Mouse (Mus musculus) left cerebral cortex, adult 11 months (tissue): ENCODE data around the gene Gtf2a2.
"Not testable (repeated sequence)": the region's sequence is repeated elsewhere in the genome, so short reads cannot be mapped to it uniquely, and the experiment has no call there.

Experiments
- DNase-seq: peaks from one replicate; pipeline ENCODE4 v3.0.0; 2022; ENCODE audit warnings: low spot score

Gene Gtf2a2

DNA sequence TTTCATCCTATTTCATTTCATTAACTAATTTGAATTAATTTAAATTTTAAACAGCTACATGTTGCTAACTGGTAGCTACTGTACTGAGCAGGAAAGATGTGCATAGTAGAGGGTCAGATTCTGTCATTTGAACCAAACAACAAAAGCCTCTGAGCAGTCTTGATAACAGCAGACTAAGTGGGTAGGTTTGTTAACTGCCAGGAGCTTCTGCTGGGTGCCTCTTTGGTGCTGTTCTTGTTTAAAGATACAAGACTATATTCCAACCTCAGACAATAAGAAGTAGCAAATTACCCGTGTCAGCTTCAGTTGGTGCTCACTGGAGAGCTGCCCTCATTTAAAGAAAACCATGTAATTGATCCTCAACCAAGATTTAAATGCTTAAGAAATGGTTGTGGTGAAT, 9.3 kb downstream of the Gtf2a2 start:
- DNase-seq, result no peak

DNA sequence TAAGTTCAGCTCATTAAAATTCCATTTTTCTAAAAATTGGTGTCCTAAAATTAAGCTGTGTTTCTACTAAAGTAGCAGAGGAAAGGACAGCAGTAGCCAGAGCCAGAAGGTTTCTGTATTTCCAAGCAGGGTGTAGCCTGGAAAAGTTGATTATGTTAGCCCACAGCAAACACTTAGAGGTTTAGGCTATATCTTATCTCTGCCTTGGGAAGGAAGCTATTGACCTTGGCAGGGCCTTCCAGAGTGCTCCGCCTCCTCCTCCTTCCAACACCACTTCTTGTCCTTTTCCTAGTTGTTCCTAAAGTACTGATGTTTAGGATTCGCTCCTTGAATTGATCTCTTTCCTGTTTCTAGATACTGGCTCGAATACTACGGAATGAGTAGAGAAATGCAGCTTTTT, 9.7 kb downstream of the Gtf2a2 start:
- DNase-seq, result no peak

DNA sequence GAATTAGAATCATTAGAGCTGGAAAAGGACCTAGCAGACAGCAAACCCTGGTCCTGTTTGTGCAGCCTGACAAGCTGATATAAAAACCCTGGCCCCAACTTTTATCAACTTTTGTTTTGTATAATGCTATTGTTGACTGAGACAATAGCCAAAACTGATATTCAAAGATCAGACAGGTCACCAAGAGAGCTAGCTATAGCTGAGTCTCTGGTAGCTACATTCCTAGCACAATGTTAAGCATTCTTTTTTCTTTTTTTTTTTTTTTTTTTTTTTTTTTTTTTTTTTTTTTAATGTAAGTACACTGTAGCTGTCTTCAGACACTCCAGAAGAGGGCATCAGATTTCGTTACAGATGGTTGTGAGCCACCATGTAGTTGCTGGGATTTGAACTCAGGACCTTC, 11.3 kb downstream of the Gtf2a2 start:
- not testable (repeated sequence) for DNase-seq

DNA sequence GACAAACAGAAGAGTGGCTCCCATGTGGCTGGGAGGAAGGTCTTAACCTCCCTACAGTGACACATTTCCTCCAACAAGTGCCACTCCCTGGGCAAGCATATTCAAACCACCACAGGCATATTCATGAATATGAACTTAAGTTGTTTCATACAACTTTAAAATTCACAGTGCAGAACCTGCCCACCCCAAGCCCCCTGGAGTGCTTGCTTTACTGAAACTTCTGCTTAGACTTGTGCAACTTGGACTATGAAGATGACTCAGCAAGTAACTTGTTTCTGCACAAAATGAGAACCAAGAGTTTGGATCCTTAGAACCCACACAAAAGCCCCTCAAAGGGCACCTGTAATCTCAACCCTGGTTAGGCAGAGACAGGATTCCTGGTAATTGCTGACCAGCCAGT, 12.3 kb downstream of the Gtf2a2 start:
- no peak for DNase-seq

GRCm38 (mm10) chr9:70025365-70026012, 13.1 kb downstream of the Gtf2a2 start:
- no peak for DNase-seq

DNA sequence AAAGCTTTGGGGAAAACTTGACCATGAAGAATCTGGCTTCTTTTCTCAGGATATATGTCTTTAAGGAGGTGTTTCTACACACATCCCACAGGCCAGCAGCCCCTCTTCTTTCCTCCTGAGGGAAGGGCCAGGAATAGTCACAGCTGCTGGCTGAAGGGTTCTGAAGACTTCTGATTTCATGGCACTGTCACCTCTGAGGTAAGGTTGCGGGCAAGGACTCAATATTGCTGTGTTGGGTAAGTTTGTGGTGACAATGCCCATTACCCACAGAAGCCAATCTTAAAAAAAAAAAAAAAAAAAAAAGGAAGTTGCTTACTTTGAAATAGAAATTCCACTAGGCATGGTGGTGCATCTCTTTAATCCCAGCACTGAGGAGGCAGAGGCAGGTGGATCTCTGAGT, 19.8 kb downstream of the Gtf2a2 start:
- no peak for DNase-seq

DNA sequence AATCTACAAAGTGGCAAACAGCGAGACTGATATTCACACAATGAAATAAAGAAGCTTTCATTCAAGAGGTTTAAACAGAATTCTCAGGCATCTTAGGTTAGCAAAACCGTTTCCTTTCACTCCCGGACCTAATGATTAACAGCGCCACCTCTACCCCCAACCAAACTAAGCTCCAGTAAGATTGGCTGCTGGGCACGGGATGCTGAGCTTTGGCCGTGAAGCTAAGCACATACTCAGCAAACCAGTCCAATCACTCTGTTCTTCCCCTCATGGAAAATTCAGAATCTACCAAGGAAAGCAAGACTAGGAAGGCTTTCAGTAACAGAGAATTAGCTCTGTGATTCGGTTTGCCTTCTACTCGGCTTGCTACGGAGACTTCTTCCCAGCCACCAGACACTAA, 20.7 kb downstream of the Gtf2a2 start:
- DNase-seq, result no peak

DNA sequence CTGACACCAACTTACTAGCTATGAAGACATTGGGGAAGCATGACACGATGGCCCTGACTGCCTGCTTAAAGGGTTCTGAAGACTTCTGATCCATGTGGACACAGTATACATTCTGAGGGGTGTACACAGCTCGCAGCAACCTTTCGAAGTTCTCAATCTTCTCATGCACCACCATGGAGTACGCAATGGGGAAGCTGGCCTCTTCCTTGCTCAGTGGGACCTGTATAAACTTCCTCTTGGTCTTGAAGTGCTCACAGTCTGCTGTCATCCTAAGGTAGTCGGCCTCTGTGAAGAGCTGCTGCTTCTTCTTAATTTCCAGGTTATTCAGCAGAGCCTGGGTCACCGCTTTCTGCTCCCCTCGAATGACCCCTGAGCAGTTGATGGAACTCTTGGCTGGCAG, 22.4 kb downstream of the Gtf2a2 start:
- DNase-seq, result no peak

GRCm38 (mm10) chr9:70036646-70037045, 24.3 kb downstream of the Gtf2a2 start:
- no peak for DNase-seq

GRCm38 (mm10) chr9:70037988-70038387, 25.6 kb downstream of the Gtf2a2 start, which contains the start of gene Gcnt3:
Gene Gcnt3, minus strand, starts transcription at chr9:70038088.
- no peak for DNase-seq

DNA sequence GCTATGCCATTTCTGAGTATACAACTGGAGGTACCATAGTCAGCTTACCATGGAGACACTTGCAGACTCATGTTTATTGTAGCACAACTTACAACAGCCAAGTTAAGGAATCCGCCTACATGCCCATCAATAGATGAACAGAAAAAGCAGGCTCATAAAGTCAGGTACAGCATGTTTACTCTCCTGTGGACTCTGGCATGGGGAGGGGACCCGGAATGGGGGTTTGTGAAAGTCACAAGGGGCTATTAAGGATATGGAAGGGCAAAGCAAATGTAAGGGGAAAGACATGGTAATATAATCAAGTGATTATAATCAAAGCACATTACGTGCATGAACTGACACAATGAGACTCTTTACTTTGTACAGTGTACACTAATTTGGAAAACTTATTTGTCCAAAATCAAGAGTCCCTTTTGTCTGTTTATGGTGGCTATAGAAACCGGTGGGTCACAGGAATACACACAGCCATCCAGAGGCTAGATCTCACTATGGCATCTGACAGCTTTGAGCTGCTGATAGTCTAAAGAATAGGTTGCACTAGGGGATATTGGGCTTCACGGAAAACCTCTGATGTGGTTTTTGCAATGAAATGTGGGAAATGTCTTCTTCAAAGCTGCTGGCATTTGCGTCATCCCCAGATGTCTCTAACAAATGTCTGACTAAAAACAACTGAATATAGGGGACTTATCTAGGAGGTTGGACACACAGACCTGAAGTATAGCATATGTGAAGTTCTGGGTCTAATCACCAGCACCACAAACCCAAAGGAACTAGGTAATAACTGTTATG, 27.4 kb downstream of the Gtf2a2 start:
- DNase-seq, result no peak

DNA sequence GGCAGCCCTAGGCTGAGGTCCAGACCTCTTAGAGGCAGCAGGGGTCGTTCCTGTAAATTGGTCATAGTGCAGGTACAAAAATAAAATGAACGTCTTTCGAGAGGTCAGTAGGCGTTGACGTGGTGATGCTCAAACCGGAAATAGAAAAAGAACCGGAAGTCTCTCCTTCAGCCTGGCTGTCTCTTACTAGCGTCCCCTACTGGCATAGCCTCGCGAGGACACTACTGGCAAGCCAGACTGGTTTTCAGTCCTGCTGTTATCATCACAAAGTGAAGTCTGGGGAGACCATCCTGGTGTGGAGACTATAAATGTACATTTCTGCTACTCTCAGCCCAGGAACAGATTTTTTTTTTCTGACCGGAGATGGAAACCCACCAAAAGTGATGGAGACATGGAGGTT, 28.2 kb downstream of the Gtf2a2 start:
- DNase-seq, result no peak

DNA sequence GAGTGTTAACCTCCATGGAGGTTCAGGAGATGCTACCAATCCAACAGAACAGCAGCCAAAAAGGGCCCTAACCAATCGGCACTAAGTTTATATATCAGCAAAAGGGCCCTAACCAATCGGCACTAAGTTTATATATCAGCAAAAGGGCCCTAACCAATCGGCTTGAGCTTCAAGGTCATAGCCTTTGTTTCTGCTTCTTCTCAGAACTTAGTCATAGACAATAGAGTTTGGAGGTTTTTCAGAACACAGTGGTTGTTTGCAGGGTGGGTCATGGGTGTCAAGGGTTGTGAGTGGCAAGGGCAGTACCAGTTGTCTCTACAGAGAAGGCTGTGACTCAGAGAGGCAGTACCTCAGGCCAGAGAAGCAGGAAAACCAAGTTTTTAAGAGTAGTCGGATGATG, 29.8 kb downstream of the Gtf2a2 start:
- no peak for DNase-seq

DNA sequence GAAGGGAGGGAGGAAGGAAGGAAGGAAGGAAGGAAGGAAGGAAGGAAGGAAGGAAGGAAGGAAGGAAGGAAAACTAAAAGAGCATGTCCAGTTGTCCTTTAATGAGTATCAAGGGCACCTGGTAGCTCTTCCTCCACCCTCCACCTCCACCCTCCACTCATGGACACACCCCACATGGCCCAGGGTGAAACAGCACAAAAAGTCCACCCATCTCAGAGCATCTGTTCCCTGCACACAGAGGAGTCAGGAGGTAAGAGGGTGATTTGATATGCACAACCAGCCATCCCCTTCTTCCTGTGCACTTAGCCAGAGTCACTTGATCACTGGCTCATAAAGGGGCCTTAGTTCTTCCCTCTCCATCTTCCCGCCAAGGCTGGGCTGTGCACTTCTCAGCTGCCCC, 30.6 kb downstream of the Gtf2a2 start:
- no peak for DNase-seq

DNA sequence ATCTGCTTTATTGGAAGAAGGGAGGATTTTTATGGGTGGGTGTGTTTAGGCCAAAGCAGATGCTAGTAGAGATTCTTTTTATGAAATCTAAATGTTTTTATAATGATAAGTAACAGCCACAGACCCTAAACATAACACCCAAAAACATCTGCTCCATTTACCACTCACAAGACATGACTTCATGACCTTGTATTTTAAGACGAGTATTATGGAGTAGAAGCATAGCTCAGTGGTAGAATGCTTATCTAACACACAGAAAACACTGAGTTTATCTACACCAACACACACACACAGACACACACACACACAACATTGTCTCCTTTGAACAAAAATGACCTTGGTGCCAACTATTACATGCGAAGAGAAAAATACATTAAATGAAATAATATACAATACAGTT, 32.5 kb downstream of the Gtf2a2 start:
- DNase-seq, result no peak

- DNase-seq, result no peak
Observed at GRCm38 (mm10) chr9:70046255-70046654, 33.9 kb downstream of the Gtf2a2 start.

- DNase-seq, result no peak
Observed at GRCm38 (mm10) chr9:70047839-70048238, 35.5 kb downstream of the Gtf2a2 start.

- DNase-seq, result no peak
Observed at GRCm38 (mm10) chr9:70048280-70048679, 35.9 kb downstream of the Gtf2a2 start.

GRCm38 (mm10) chr9:70048751-70049415, 36.5 kb downstream of the Gtf2a2 start:
- DNase-seq, result no peak

DNA sequence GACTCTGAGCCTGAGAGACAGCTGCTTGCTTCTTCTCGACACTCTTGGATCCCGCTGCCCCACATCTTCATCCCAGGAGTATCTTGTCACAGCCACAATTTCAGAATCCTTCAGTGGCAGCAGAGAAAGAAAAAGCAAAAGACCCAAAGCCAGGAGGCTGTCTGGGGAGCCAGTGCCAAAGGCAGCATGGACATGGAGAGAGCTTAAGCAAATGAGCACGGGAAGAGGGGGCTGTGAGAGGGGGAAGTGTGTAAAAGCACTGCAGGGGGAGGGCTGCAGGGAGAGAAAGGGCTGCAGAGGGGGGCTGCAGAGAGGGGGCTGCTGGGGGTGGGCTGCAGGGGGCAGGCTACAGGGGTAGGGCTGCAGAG, 37.0 kb downstream of the Gtf2a2 start:
- DNase-seq, result no peak

- DNase-seq, result no peak
Observed at GRCm38 (mm10) chr9:70049839-70050238, 37.5 kb downstream of the Gtf2a2 start.

DNA sequence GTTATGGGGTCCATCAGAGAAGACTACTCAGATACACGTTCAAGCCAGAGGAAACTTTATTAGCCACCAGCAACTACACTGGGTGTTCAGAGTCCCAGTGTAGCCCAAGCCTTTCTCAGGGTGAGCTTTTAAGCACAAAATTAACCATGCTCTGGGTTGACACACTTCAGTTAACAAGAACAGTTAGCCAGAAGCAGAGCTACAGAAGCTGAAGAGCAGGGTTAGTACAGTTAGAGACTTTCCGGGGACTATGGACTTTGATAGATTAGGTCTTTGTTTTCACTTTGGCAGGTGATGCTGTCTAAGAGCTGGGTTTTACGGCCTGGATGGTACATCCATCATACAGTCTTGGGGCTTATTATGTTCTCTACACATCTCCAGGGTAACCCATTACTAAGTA, 40.4 kb downstream of the Gtf2a2 start:
- no peak for DNase-seq

DNA sequence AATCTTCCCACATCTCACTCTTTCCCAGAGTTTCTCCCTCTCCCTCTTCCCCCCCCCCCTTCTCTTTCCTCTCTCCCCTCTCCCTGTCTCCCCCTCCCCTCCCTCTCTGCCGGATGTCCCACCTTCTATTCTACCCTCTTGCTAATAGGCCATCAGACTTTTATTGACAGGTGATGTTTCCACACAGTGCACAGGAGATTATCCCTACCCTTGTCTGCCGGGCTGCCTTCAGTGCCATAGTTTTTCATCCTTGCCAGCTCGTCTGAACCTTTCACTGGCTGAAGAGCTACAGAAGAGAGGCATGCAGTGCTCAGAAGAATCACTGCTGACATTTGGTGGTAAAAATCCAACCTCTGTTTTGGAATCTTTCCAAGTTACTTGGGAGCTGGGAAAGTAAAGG, 41.1 kb downstream of the Gtf2a2 start:
- DNase-seq, result no peak
